Mouse (Mus musculus) ES-Bruce4 (cell line): ENCODE results near the gene Sprr2j-ps.

Source experiments
- CTCF ChIP-seq: IDR thresholded peaks from one replicate; pipeline ENCODE4 v1.8.1; 2011; ENCODE audit warnings: low read depth, low read length
- POLR2A ChIP-seq: IDR thresholded peaks from one replicate; pipeline ENCODE4 v1.8.1; 2011; ENCODE audit warnings: low read length; ENCODE audit not compliant: insufficient read depth

- TF ChIP-seq CTCF (no peak), POLR2A (no peak)
Observed at GRCm38 (mm10) chr3:92417782-92418181, at the start of gene Sprr2j-ps.
